Mouse (Mus musculus) spleen, embryonic (tissue): ENCODE measurements at regions not wholly inside any gene's neighbourhood (a gene's known extent, or its start where the extent isn't known, plus 50 kb on each side); places are given as distances from the start of the nearest gene placed in this dataset.

Experiments used
- CTCF ChIA-PET: fragments of 350-600 bp; sonication (Branson Sonifier 250); formaldehyde crosslinking; loops from one replicate; lab custom pipeline; 2022; lab: Charles Lee

DNA sequence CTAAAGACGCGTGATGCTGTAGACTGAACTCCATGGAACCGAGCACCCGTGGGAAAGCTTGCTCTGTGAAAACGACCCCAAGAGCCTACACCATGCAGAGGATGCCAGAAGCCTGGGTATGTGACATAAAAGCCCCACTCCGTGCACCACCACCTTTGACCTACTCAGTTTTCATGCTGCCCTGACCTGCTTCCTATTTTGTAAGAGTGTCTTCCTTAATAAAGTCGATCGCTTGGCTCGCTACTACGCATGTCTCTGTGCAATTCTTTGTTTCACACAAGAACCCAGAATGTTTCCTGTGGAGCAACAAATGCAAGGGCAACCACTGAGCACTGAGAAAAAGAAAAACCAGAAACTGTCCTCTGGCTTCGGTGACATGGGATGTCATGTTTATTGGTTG lies 60.5 kb downstream of the Sec61b start:
- CTCF ChIA-PET = no interaction called here

DNA sequence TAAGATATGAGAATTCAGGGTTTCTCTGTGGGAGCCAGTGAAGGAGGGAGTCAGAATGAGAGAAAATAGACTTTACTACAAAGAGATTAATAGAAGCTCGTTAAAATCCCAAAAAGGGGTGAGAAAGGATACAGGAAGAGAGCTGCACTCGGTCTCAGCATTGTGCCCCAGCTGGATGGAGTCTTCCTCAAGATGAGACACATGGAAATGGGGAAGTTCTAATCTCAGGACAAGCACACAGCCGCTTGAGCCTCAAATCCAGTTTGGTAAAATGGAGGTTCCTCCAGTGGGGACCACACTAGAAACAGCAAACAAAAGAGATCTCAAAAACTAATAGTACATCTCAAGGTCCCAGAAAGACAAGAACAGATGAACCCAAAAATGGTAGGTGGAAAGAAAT lies 93.2 kb downstream of the Sec61b start:
- CTCF ChIA-PET = no interaction called here

- CTCF ChIA-PET = no interaction called here
Observed at GRCm38 (mm10) chr4:47570846-47571245, 96.4 kb downstream of the Sec61b start.

- CTCF ChIA-PET = no interaction called here
Observed at GRCm38 (mm10) chr4:47576011-47576410, 101.6 kb downstream of the Sec61b start.

- CTCF ChIA-PET = no interaction called here
Observed at GRCm38 (mm10) chr4:47577490-47577889, 103.0 kb downstream of the Sec61b start.

- CTCF ChIA-PET = no interaction called here
Observed at GRCm38 (mm10) chr4:47578637-47579036, 104.2 kb downstream of the Sec61b start.

GRCm38 (mm10) chr4:47580556-47580955 lies 106.1 kb downstream of the Sec61b start:
- CTCF ChIA-PET = no interaction called here

DNA sequence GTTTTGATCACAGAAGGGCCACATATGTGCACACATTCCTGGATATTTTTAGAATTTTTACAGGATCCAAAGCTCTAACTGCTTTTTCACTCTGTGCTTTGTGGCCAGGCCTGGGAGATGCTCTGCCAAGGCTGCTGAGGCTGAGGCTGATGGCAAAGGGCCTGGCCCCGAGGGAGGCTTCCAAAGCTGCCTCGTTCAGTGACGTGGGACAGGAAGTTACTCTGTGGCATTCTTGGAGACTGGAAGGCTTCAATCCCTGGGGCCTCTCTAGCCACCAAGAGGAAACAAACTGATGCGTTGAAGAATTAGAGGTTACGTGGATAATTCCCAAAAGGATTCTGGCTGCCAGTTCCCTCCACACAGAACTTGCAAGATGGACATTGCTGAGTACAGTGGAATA lies 112.8 kb downstream of the Sec61b start:
- CTCF ChIA-PET = no interaction called here

- CTCF ChIA-PET = no interaction called here
Observed at GRCm38 (mm10) chr4:47592271-47592986, 118.0 kb downstream of the Sec61b start.

- CTCF ChIA-PET = no interaction called here
Observed at GRCm38 (mm10) chr4:47593155-47593554, 118.7 kb downstream of the Sec61b start.

GRCm38 (mm10) chr4:47594171-47594570 lies 119.7 kb downstream of the Sec61b start:
- CTCF ChIA-PET = no interaction called here

- CTCF ChIA-PET = no interaction called here
Observed at GRCm38 (mm10) chr4:47595841-47596240, 121.4 kb downstream of the Sec61b start.

- CTCF ChIA-PET = no interaction called here
Observed at GRCm38 (mm10) chr4:47597586-47597985, 123.1 kb downstream of the Sec61b start.

DNA sequence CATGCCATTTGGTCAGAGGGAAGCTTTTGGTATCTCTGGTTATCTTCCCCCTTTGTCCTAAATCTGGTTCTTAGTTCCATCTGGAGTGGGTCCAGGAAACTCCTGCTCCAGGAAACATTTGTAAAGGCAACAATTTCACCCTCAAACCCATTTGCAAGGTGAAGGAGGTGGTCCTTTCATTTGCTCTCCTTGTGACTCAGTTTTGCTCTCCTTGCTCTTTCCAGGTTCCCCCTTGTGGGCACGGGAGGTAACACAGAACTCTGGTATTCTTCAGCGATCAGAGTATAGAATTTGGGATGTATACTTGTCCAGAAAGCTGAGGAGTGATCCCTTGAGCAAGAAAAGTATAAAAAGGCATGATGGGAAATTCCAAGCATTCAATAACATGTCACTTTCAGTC lies 123.8 kb downstream of the Sec61b start:
- CTCF ChIA-PET = no interaction called here

- CTCF ChIA-PET = no interaction called here
Observed at GRCm38 (mm10) chr4:47601301-47602070, 127.0 kb downstream of the Sec61b start.

DNA sequence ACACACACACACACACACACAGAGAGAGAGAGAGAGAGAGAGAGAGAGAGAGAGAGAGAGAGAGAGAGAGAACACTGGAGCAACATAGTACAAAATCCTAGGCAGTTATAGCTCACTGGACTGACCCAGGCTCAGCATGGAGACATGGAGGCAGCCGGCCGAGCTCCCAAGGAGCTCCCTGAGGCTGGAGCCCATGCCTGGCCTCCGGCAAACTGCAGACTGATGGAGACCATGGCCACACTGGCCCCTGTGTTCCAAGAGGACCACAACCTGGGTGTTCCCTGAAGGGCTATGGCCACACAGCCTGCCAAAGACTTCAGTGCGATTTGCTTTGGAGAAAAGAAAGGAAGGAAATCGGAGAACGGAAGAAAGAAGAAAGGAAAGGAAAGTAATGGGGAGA lies 128.9 kb downstream of the Sec61b start:
- CTCF ChIA-PET = interaction anchor here (0.8 kb wide), 1 partner anchor 394 kb away, joined by 3 read pairs; no protein-coding TSS in a partner anchor

DNA sequence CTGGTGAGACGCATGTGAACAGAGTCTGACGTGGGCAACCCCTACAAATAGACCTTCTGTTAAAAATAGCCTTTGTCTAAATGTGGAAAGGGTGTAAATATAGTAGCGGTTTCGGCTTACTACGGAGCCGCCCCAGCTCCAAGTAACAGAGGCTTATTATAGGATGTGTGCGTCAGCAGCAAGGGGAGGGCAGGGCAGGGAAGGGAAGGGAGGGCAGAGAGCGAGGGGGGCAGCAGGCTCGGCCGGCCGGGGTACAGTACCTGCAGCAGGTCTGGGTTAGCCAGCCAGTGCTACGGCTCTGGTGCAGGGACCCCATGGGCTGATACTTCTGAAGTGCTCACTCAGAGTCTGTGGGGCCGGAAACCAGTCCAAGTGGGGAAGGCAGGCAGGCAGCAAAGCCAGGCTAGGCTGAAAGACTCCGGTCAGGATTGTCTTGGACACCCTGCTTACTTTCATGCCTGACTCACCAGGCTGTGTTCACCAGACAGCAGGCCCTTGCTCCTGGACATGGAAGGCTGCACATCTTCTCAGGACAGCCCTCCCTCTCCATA lies 129.5 kb downstream of the Sec61b start:
- CTCF ChIA-PET = interaction anchor here (0.8 kb wide), 1 partner anchor 393 kb away, joined by 3 read pairs; no protein-coding TSS in a partner anchor

- CTCF ChIA-PET = no interaction called here
Observed at GRCm38 (mm10) chr4:47605676-47606075, 131.2 kb downstream of the Sec61b start.

- CTCF ChIA-PET = no interaction called here
Observed at GRCm38 (mm10) chr4:47608673-47609072, 134.2 kb downstream of the Sec61b start.

DNA sequence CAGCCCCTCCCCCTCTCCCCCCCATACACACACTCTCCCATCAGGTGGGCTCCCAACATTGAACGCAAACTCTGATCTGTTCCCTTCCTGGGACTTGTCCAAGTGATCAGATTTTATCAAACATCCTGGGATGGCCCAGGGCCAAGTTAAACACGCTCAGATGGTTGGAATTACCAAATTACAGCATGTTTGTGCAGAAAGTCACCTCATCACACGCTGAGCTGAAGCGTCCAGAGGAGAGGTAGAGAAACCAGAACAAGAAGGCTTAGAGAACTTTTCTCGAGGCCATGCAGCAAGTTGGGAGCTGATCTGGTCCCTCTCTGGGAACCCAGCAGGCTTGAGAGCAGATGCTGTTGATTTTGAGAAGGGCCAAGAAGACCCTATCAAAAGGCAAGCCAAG lies 136.5 kb downstream of the Sec61b start:
- CTCF ChIA-PET = no interaction called here

DNA sequence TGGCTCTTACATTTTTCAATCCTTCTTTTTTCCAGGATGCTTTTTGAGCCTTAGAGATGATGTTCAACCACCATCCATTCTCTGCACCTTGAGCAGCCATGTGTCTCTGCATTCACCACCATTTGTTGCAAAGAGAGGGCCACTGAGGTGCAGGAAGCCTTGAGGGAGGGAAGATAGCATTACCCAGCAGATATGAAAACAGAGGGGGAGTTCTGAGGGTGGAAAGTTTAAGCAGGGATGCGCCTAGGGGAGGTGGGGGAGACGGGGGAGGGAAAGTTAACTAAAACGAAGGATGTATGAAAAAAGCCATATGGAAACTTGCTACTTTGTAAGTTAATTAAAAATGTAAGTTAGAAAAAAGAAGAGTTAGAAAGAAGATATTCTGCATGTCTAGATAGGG lies 142.1 kb downstream of the Sec61b start:
- CTCF ChIA-PET = no interaction called here

GRCm38 (mm10) chr4:47620700-47621099 lies 146.2 kb downstream of the Sec61b start:
- CTCF ChIA-PET = no interaction called here
